ENCODE assay signal across 22 mouse cellular contexts in the genomic region with DNA sequence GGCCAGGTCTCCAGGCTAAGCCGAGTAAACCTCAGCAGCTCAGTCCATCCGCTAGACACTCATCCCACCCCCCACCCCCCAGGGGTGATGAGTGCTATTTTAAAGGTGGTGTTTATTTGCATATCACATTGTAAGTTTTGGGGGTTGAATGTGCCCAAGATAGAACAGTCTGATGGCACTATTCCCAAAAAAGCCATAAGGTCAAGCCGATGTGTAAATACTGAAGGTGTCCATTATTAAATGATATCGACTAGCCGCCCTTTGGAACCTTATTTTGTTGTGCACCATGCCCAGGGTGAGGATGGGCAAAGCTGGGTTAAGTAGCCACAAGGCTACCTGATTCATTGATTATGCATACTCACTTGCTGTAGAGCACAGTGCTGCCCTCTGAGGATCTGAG. TPM values are rescaled to one million over a fixed set of nuclear protein-coding genes. Genes with fewer than 3 reads are reported as not detected.
DNase-seq lines count a peak whose midpoint lies in the region; ATAC-seq and TF ChIP-seq lines count a peak whose summit lies in the region.
"Had no signal": no experiment of that assay in that cellular context is flagged by ENCODE, and none has a peak within 500 bp of the region (broad histone marks: within the 10 kb centered on the region; RNA-seq: fewer than 3 reads in every experiment).

No protein-coding gene starts in this region.

- intact Hi-C loops in heart, postnatal 14 days (cut with DNase I) = no loop called here

- H3K36me3 ChIP-seq in heart, embryonic 12.5 days = no peaks in the 10 kb centered on the region
- H3K36me3 ChIP-seq in heart, embryonic 16.5 days (ENCODE audit: control insufficient read depth, insufficient read depth) = no peaks in the 10 kb centered on the region
- peaks cover 90% of the 10 kb centered on the region for H3K36me3 ChIP-seq in G1E (replicated peaks)
- H3K36me3 ChIP-seq: embryonic facial prominence, embryonic 15.5 days; hindbrain, embryonic 12.5 days had no signal

- no peak overlapping the region for H3K4me3 ChIP-seq in heart, embryonic 12.5 days
- H3K4me3 ChIP-seq in heart, embryonic 16.5 days (ENCODE audit: low read length) = no peak overlapping the region
- H3K4me3 ChIP-seq in G1E (ENCODE audit: low read depth, low read length) = peak overlapping the region; percentile 18; the same call in 1 of the 2 replicates
- H3K4me3 ChIP-seq in brown adipose tissue, adult 24 weeks (ENCODE audit: insufficient read depth, low read depth, low read length) = no peak overlapping the region
- H3K4me3 ChIP-seq: embryonic facial prominence, embryonic 15.5 days; erythroblast, embryonic 14.5 days; forebrain, embryonic 10.5 days; gastrocnemius, adult 2 months; hindbrain, embryonic 12.5 days had no signal

- TF ChIP-seq CTCF in G1E (IDR thresholded peaks at IDR 0.05; ENCODE audit: low read depth, low read length) = no peak

- H3K4me1 ChIP-seq in heart, embryonic 12.5 days (replicated peaks) = peaks cover 89% of the 10 kb centered on the region
- peaks cover 59% of the 10 kb centered on the region for H3K4me1 ChIP-seq in heart, embryonic 16.5 days (ENCODE audit: control insufficient read depth, insufficient read depth, low read length)
- H3K4me1 ChIP-seq in G1E (ENCODE audit: insufficient read depth, low read depth, low read length) = peaks cover 91% of the 10 kb centered on the region
- H3K4me1 ChIP-seq in brown adipose tissue, adult 24 weeks (ENCODE audit: control insufficient read depth, insufficient read depth, insufficient read length, low read length) = peaks cover 65% of the 10 kb centered on the region

- no peak overlapping the region for H3K27ac ChIP-seq in heart, embryonic 12.5 days (ENCODE audit: poor library complexity, severe bottlenecking)
- peak overlapping the region; percentile 32; the same call in 1 of the 2 replicates for H3K27ac ChIP-seq in heart, embryonic 16.5 days (ENCODE audit: low read length)
- peak overlapping the region; percentile 81 for H3K27ac ChIP-seq in brown adipose tissue, adult 24 weeks (replicated peaks; ENCODE audit: low read depth, low read length)
- H3K27ac ChIP-seq: embryonic facial prominence, embryonic 15.5 days; forebrain, embryonic 10.5 days; gastrocnemius, adult 2 months; hindbrain, embryonic 12.5 days had no signal

- 0 out of 2 replicates have a peak overlapping the region, but pooled peaks have one; percentile 5 for H3K4me2 ChIP-seq in heart, embryonic 12.5 days
- H3K4me2 ChIP-seq in heart, embryonic 16.5 days (ENCODE audit: low read depth, low read length) = no peak overlapping the region
- H3K4me2 ChIP-seq: embryonic facial prominence, embryonic 15.5 days; hindbrain, embryonic 12.5 days had no signal

- ATAC-seq in heart, embryonic 12.5 days (ENCODE audit: insufficient number of reproducible peaks, low FRiP score) = no peak
- ATAC-seq in heart, embryonic 16.5 days (replicated peaks; ENCODE audit: extremely low read depth, insufficient read depth, low FRiP score) = no peak
- ATAC-seq in G1E (ENCODE audit: extremely low read depth, insufficient number of reproducible peaks, low FRiP score, poor library complexity, severe bottlenecking) = no peak
- ATAC-seq: forebrain, embryonic 14.5 days; hindbrain, embryonic 16.5 days; inflammation-experienced regulatory T-cells, adult 6 months had no signal

- H3K9ac ChIP-seq in heart, embryonic 12.5 days = no peak overlapping the region
- H3K9ac ChIP-seq in heart, embryonic 16.5 days (ENCODE audit: low read length) = no peak overlapping the region
- H3K9ac ChIP-seq: embryonic facial prominence, embryonic 15.5 days; hindbrain, embryonic 12.5 days had no signal

- no peak for DNase-seq in heart, postnatal 14 days
- no peak for DNase-seq in heart, adult 8-10 months (ENCODE audit: low spot score)
- DNase-seq in G1E (ENCODE audit: low spot score) = no peak
- DNase-seq: adrenal gland, adult 8-10 months; adrenal gland, postnatal 36 days; cerebellum, adult 11 months; cerebellum, adult 8-10 months; cerebellum, postnatal 14 days; embryo, embryonic 11 days; gastrocnemius, adult 2 months; gastrocnemius, postnatal 25 days; kidney, adult 9 months had no signal

- H3K27me3 ChIP-seq in heart, embryonic 12.5 days (replicated peaks) = no peaks in the 10 kb centered on the region
- H3K27me3 ChIP-seq in heart, embryonic 16.5 days (ENCODE audit: control insufficient read depth, insufficient read depth, low read length) = no peaks in the 10 kb centered on the region
- no peaks in the 10 kb centered on the region for H3K27me3 ChIP-seq in G1E (ENCODE audit: insufficient read depth, low read length)
- H3K27me3 ChIP-seq: embryonic facial prominence, embryonic 15.5 days; hindbrain, embryonic 12.5 days had no signal

- WGBS in heart, embryonic 12.5 days = 81% methylated on average over 5 of the region's 5 CpGs
- 67% methylated on average over 5 of the region's 5 CpGs for WGBS in heart, embryonic 16.5 days

- no peaks in the 10 kb centered on the region for H3K9me3 ChIP-seq in heart, embryonic 12.5 days (replicated peaks)
- H3K9me3 ChIP-seq in heart, embryonic 16.5 days (replicated peaks; ENCODE audit: control insufficient read depth, low read length) = no peaks in the 10 kb centered on the region
- H3K9me3 ChIP-seq in G1E (replicated peaks) = no peaks in the 10 kb centered on the region
- H3K9me3 ChIP-seq: embryonic facial prominence, embryonic 15.5 days; forebrain, embryonic 10.5 days; hindbrain, embryonic 12.5 days had no signal

RNA-seq across cellular contexts. Expression of a gene that starts 9.7 kb away (rescaled TPM):
- 84.9 and 86.5 TPM in 2 replicates for polyA plus RNA-seq in heart, embryonic 12.5 days (2016; fragmentation: Nextera tagmentation; extraction: Ambion mirVana)
- 10 to 100 TPM; 44.9 to 54.1 TPM for total RNA-seq in heart, postnatal 14 days (2021)
- polyA plus RNA-seq in heart, embryonic 16.5 days (2015; fragmentation: Nextera tagmentation; extraction: Ambion mirVana) = 62.2 and 67.3 TPM in 2 replicates
- 10 to 100 TPM; 26.6 to 33.0 (median 29.9) TPM for total RNA-seq in heart, adult 8-10 months (2022)
- total RNA-seq in G1E (2014; fragmentation: Nextera tagmentation) = 80.4 and 81.5 TPM in 2 replicates
- total RNA-seq in G1E (2017) = 94.5 and 99.9 TPM in 2 replicates
- 6.3 and 11.7 TPM in 2 replicates for polyA plus RNA-seq in G1E (2012)
- polyA plus RNA-seq in brown adipose tissue, adult 24 weeks (2012; ENCODE audit: insufficient read depth, insufficient read length, missing spikeins) = 85.7 and 123 TPM in 2 replicates
